Mouse (Mus musculus) brain, adult 10 weeks (tissue): Measurements from ENCODE around the gene Vmn1r56. TPM values are rescaled to one million over a fixed set of nuclear protein-coding genes. Genes with fewer than 3 reads are reported as not detected.

Source experiments
- polyA plus RNA-seq: library from polyadenylated mRNA; stranded (reverse); fragments of 350-450 nt; fragmentation: Illumina TruSeq; extraction: RNeasy Lipid Tissue Mini Kit (QIAGEN cat#74804); gene quantifications from one replicate; pipeline ENCODE4 v1.2.3, GENCODE M21; 2015; ENCODE audit warnings: low read depth, low replicate concordance

Gene Vmn1r56
- not detected for polyA plus RNA-seq

GRCm38 (mm10) chr7:5196647-5197046 is at the start of gene Vmn1r56:
Vmn1r56 (minus strand) TSS chr7:5196747.

GRCm38 (mm10) chr7:5218193-5218592 is 21.6 kb upstream of the Vmn1r56 start, which contains the start of gene Vmn1r57:
Vmn1r57 (plus strand) TSS chr7:5218493.

GRCm38 (mm10) chr7:5149570-5149969 is 47.0 kb downstream of the Vmn1r56 start, which contains the start of gene Vmn1r55:
Vmn1r55 (minus strand) TSS chr7:5149670.

Other genes starting within 250 kb of the Vmn1r56 start
- gene Sbk2, start 232.3 kb downstream of the Vmn1r56 start, polyA plus RNA-seq, result 0.45 TPM
- gene Sbk3, start 225.6 kb downstream of the Vmn1r56 start, polyA plus RNA-seq, result 1.1 TPM
- 16.7 TPM for gene Zfp579, start 200.6 kb downstream of the Vmn1r56 start, polyA plus RNA-seq
- 10.3 TPM for gene Zfp524, start 182.3 kb downstream of the Vmn1r56 start, polyA plus RNA-seq
- 15.9 TPM for gene Fiz1, start 182.1 kb downstream of the Vmn1r56 start, polyA plus RNA-seq
- gene Gm44973, start 181.3 kb downstream of the Vmn1r56 start, polyA plus RNA-seq, result not detected
- 17.7 TPM for gene Zfp865, start 176.4 kb downstream of the Vmn1r56 start, polyA plus RNA-seq
- gene Ccdc106, start 176.2 kb downstream of the Vmn1r56 start, polyA plus RNA-seq, result 63.8 TPM
- not detected for gene 4632433K11Rik, start 162.6 kb downstream of the Vmn1r56 start, polyA plus RNA-seq
- 6.4 TPM for gene Zfp784, start 158.3 kb downstream of the Vmn1r56 start, polyA plus RNA-seq
- 17.7 TPM for gene Zfp580, start 145.2 kb downstream of the Vmn1r56 start, polyA plus RNA-seq
- gene U2af2, start 134.6 kb downstream of the Vmn1r56 start, polyA plus RNA-seq, result 167 TPM
- gene Epn1, start 116.5 kb downstream of the Vmn1r56 start, polyA plus RNA-seq, result 312 TPM
- gene Rfpl4, start 79.8 kb downstream of the Vmn1r56 start, polyA plus RNA-seq, result not detected
- gene Rasl2-9, start 70.8 kb downstream of the Vmn1r56 start, polyA plus RNA-seq, result 0.49 TPM
- gene Vmn1r55, start 47.1 kb downstream of the Vmn1r56 start, polyA plus RNA-seq, result not detected
- not detected for gene Vmn1r57, start 21.7 kb upstream of the Vmn1r56 start, polyA plus RNA-seq
- not detected for gene Gm5065, start 153.8 kb upstream of the Vmn1r56 start, polyA plus RNA-seq
- not detected for gene Nlrp2, start 154.3 kb upstream of the Vmn1r56 start, polyA plus RNA-seq
- gene Vmn1r58, start 216.6 kb upstream of the Vmn1r56 start, polyA plus RNA-seq, result not detected